Mouse (Mus musculus) liver, postnatal 0 days (tissue): ENCODE measurements at regions not wholly inside any gene's neighbourhood (a gene's known extent, or its start where the extent isn't known, plus 50 kb on each side); places are given as distances from the start of the nearest gene placed in this dataset.

ENCODE experiments used
- ATAC-seq: fragments of 200-750 bp; cut with Nextera tagmentation; 2 replicates; pipeline ENCODE4 v1.8.0; 2017; ENCODE audit warnings: mild to moderate bottlenecking, moderate library complexity
- DNase-seq: peaks from one replicate; pipeline ENCODE4 v3.0.0-alpha.2; 2016
- H3K27ac ChIP-seq: fragments of 300-500 bp; sonication (generic); 2 replicates; pipeline ENCODE4 v1.5.1; 2014; ENCODE audit warnings: antibody characterized with exemption, moderate library complexity, mild to moderate bottlenecking, low read depth
- H3K27me3 ChIP-seq: fragments of 300-500 bp; sonication (generic); 2 replicates; pipeline ENCODE4 v1.6.1; 2014; ENCODE audit warnings: low read length, control low read depth, mixed read lengths; ENCODE audit not compliant: insufficient read depth
- H3K36me3 ChIP-seq: fragments of 300-500 bp; sonication (generic); replicated peaks from 2 replicates; pipeline ENCODE4 v1.6.1; 2014; ENCODE audit warnings: mild to moderate bottlenecking, control low read depth, low read length, moderate library complexity, mixed read lengths; ENCODE audit not compliant: insufficient read depth
- H3K4me1 ChIP-seq: fragments of 300-500 bp; sonication (generic); 2 replicates; pipeline ENCODE4 v1.6.1; 2014; ENCODE audit warnings: antibody characterized with exemption, mild to moderate bottlenecking, control low read depth; ENCODE audit not compliant: insufficient read depth
- H3K4me2 ChIP-seq: fragments of 300-500 bp; sonication (generic); 2 replicates; pipeline ENCODE4 v1.6.1; 2014; ENCODE audit warnings: low read depth, mild to moderate bottlenecking, low read length, moderate library complexity, mixed read lengths
- H3K4me3 ChIP-seq: fragments of 300-500 bp; sonication (generic); 2 replicates; pipeline ENCODE4 v1.5.1; 2014; ENCODE audit warnings: low read depth, low read length
- H3K9ac ChIP-seq: fragments of 300-500 bp; sonication (generic); replicated peaks from 2 replicates; pipeline ENCODE4 v1.6.1; 2014; ENCODE audit warnings: mild to moderate bottlenecking, moderate library complexity
- H3K9me3 ChIP-seq: fragments of 300-500 bp; sonication (generic); 2 replicates; pipeline ENCODE4 v1.6.1; 2016; ENCODE audit warnings: mild to moderate bottlenecking, control low read depth, low read length, mixed read lengths
- CTCF ChIP-seq: sonication (generic); IDR thresholded peaks from 2 replicates; pipeline ENCODE4 v1.5.1; 2016; ENCODE audit warnings: antibody characterized with exemption, low read depth
- EP300 ChIP-seq: IDR thresholded peaks from 2 replicates; pipeline ENCODE4 v1.6.1; 2016; ENCODE audit warnings: antibody characterized with exemption, low read depth, mild to moderate bottlenecking
- WGBS: fragments of 180-500 bp; shearing (Covaris S2); extraction: QIAGEN DNeasy Blood & Tissue Kit; methylation state at CpG from one replicate; pipeline ENCODE4 v1.1.7; 2014; ENCODE audit not compliant: insufficient replicate concordance; 5-methylcytosine and 5-hydroxymethylcytosine counted together

DNA sequence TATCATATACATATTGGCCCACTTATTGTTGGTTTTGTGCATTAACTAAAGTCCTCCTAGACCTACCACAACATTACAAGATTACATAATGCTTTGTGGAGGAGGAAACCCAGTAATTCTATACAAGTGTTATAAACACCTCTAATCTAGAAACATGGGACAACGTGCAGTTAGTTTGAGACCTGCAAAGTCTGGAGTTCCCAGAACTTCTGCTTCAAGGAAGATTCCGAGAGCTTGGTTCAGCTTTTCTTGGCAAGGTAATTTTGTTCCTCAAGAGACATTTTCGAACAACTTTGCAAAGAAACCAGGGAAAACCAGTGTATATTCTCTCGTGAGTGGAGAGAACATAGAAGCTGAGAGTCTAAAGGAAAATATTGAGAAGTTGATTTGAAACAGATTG, 254.0 kb downstream of the Gm10184 start:
- H3K27ac ChIP-seq, result no peak overlapping the region
- H3K27me3 ChIP-seq, result no peaks in the 10 kb centered on the region
- no peaks in the 10 kb centered on the region for H3K4me1 ChIP-seq
- H3K9ac ChIP-seq, result no peak overlapping the region
- ATAC-seq (no peak), DNase-seq (no peak)
- TF ChIP-seq EP300, result no peak
- TF ChIP-seq CTCF, result no peak
- no peak overlapping the region for H3K4me2 ChIP-seq
- 71% methylated on average over 4 of the region's 4 CpGs for WGBS
- H3K4me3 ChIP-seq, result no peak overlapping the region
- no peaks in the 10 kb centered on the region for H3K9me3 ChIP-seq
- H3K36me3 ChIP-seq, result no peaks in the 10 kb centered on the region

- no peaks in the 10 kb centered on the region for H3K27me3 ChIP-seq
- no peaks in the 10 kb centered on the region for H3K36me3 ChIP-seq
- no peaks in the 10 kb centered on the region for H3K4me1 ChIP-seq
- no peaks in the 10 kb centered on the region for H3K9me3 ChIP-seq
- peak; percentile 68 for TF ChIP-seq CTCF
- TF ChIP-seq EP300, result no peak
- H3K27ac ChIP-seq, result no peak overlapping the region
- peak; percentile 17 for DNase-seq
- no peak overlapping the region for H3K4me3 ChIP-seq
- H3K4me2 ChIP-seq, result no peak overlapping the region
- 64% methylated on average over 5 of the region's 5 CpGs for WGBS
- no peak for ATAC-seq
- no peak overlapping the region for H3K9ac ChIP-seq
Measured at GRCm38 (mm10) chr17:89654089-89654813, 256.0 kb downstream of the Gm10184 start.

DNA sequence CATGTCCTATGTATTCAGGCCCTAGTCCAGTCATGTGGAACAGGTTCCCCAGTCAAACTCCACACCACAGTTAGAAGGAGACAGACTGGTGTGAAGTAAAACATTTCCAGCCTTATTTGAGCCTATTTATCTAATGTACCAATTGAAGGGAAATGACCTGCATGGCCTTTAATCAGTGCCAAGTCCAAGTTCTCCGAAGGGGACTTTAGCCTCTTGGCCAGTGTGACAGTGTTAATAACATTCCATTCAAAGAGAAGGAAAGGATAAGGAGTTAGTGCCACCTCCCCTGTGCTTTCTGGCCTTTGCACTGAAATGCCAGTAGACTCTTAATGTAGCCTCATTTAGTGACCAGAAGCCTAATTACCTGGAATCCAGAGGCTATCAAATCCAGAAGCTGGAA, 264.2 kb downstream of the Gm10184 start:
- no peaks in the 10 kb centered on the region for H3K27me3 ChIP-seq
- TF ChIP-seq CTCF (no peak), EP300 (no peak)
- no peak overlapping the region for H3K4me2 ChIP-seq
- H3K9me3 ChIP-seq, result no peaks in the 10 kb centered on the region
- H3K36me3 ChIP-seq, result no peaks in the 10 kb centered on the region
- DNase-seq (no peak), ATAC-seq (no peak)
- H3K27ac ChIP-seq, result no peak overlapping the region
- H3K9ac ChIP-seq, result no peak overlapping the region
- no peak overlapping the region for H3K4me3 ChIP-seq
- 80% methylated on average over 1 of the region's 1 CpGs for WGBS
- H3K4me1 ChIP-seq, result no peaks in the 10 kb centered on the region
